Mouse (Mus musculus): ENCODE results near the gene Trpm3.

GRCm38 (mm10) chr19:22796996-22797395, 658.1 kb downstream of the Trpm3 start:
- TF ChIP-seq CTCF (IDR thresholded peaks at IDR 0.05; ENCODE audit: low read depth) (no peak), EP300 (IDR thresholded peaks at IDR 0.05; ENCODE audit: low read depth) (no peak)
